Mouse (Mus musculus) ES-E14 (cell line): Measurements from ENCODE around the gene Ache. TPM values are rescaled to one million over a fixed set of nuclear protein-coding genes. Genes with fewer than 3 reads are reported as not detected.
A peak's percentile ranks its signal among the peaks of the same experiment; 100 is the strongest.

Source experiments
- DNase-seq: peaks from one replicate; pipeline ENCODE4 v3.0.0-alpha.2; 2013; ENCODE audit warnings: low read depth, low spot score
- H3K27ac ChIP-seq: 2 replicates; pipeline ENCODE4 v1.5.1; 2012; ENCODE audit warnings: low read depth, mild to moderate bottlenecking, low read length, moderate library complexity, mixed read lengths; ENCODE audit not compliant: poor library complexity, insufficient read depth, severe bottlenecking
- H3K36me3 ChIP-seq: 2 replicates; pipeline ENCODE4 v1.6.1; 2012; ENCODE audit warnings: mild to moderate bottlenecking, low read length, moderate library complexity, mixed read lengths; ENCODE audit not compliant: control insufficient read depth, poor library complexity, insufficient read depth, severe bottlenecking
- H3K4me1 ChIP-seq, 2 experiments: fragments of 150-350 bp in 1 of 2; sonication (generic) in 1 of 2; 2 replicates each; pipeline ENCODE4 v1.6.1; 2012; ENCODE audit warnings: low read length in 2 of 2, mild to moderate bottlenecking in 1 of 2, mixed read lengths in 1 of 2; ENCODE audit not compliant: control insufficient read depth in 2 of 2, insufficient read depth in 2 of 2, poor library complexity in 1 of 2
- H3K4me3 ChIP-seq, 2 experiments: fragments of 150-350 bp in 1 of 2; sonication (generic) in 1 of 2; 2 replicates each; pipeline ENCODE4 v1.5.1; 2012; ENCODE audit warnings: low read length in 2 of 2, low read depth in 1 of 2, mild to moderate bottlenecking in 1 of 2, mixed read lengths in 1 of 2; ENCODE audit not compliant: insufficient read depth in 1 of 2, poor library complexity in 1 of 2, severe bottlenecking in 1 of 2
- H3K9ac ChIP-seq: 2 replicates; pipeline ENCODE4 v1.6.1; 2012; ENCODE audit warnings: low read depth, mild to moderate bottlenecking, low read length, mixed read lengths; ENCODE audit not compliant: poor library complexity, insufficient read depth, severe bottlenecking
- H3K9me3 ChIP-seq: fragments of 150-350 bp; sonication (generic); 2 replicates; pipeline ENCODE4 v1.6.1; 2012; ENCODE audit warnings: low read depth, mild to moderate bottlenecking, low read length; ENCODE audit not compliant: control insufficient read depth, insufficient read depth
- CHD2 ChIP-seq: IDR thresholded peaks from 2 replicates; pipeline ENCODE4 v1.6.1; 2014; ENCODE audit warnings: mild to moderate bottlenecking, low read depth, low read length, inconsistent platforms
- HCFC1 ChIP-seq: IDR thresholded peaks from 2 replicates; pipeline ENCODE4 v1.6.1; 2012; ENCODE audit warnings: low read length, inconsistent platforms, borderline replicate concordance; ENCODE audit not compliant: insufficient read depth
- MAFK ChIP-seq: IDR thresholded peaks from 2 replicates; pipeline ENCODE4 v1.6.1; 2014; ENCODE audit warnings: mild to moderate bottlenecking, low read depth, low read length, inconsistent platforms; ENCODE audit not compliant: insufficient read depth
- ZC3H11A ChIP-seq: IDR thresholded peaks from 2 replicates; pipeline ENCODE4 v1.6.1; 2012; ENCODE audit warnings: low read depth, mild to moderate bottlenecking, inconsistent platforms, low read length, borderline replicate concordance
- ZNF384 ChIP-seq: IDR thresholded peaks from 2 replicates; pipeline ENCODE4 v1.6.1; 2012; ENCODE audit warnings: low read depth, low read length, inconsistent platforms
- in situ Hi-C, 2 experiments: fragments of 600-800 bp; cut with MboI; formaldehyde crosslinking; loops; one replicate each; pipeline ENCODE4 v1.15.1; 2025; ENCODE audit warnings: low sequenced_read_pairs in 2 of 2, inconsistent platforms in 1 of 2; ENCODE audit not compliant: unreplicated experiment in 2 of 2
- total RNA-seq: library from RNA; depleted of rRNA; stranded (reverse); fragments of 300-350 nt; gene quantifications from 2 replicates; pipeline ENCODE4 v1.2.3, GENCODE M21; 2012

The Ache gene
- total RNA-seq, 1 experiment, result 0.31 TPM

- H3K4me1 ChIP-seq, result peaks cover 13 to 28% of the 10 kb centered on the region in 2 experiments; a peak in 3 of 4 replicates
- no peaks in the 10 kb centered on the region for H3K36me3 ChIP-seq
- peak overlapping the region; percentile 53; the same call in 1 of the 2 replicates for H3K27ac ChIP-seq
- H3K9ac ChIP-seq, result peak overlapping the region; percentile 67; the same call in 1 of the 2 replicates
- in situ Hi-C loops, result no loop called here
- peak; percentile 91 for TF ChIP-seq ZNF384
- TF ChIP-seq MAFK, result no peak
- peak; percentile 89 for TF ChIP-seq HCFC1
- no peak for TF ChIP-seq CHD2
- DNase-seq, result peak; percentile 89
- H3K9me3 ChIP-seq, result no peaks in the 10 kb centered on the region
- H3K4me3 ChIP-seq, result peak overlapping the region; percentile 56 to 68
Measured at GRCm38 (mm10) chr5:137338256-137338655, 50.9 kb downstream of the Ache start.

GRCm38 (mm10) chr5:137338663-137339289, 51.5 kb downstream of the Ache start:
- Histone ChIP-seq H3K4me3 (peak overlapping the region; percentile 56 to 68), H3K9me3 (no peaks in the 10 kb centered on the region), H3K36me3 (no peaks in the 10 kb centered on the region), H3K27ac (peak overlapping the region; percentile 55), H3K4me1 (peaks cover 13 to 28% of the 10 kb centered on the region in 2 experiments; a peak in 3 of 4 replicates), H3K9ac (peak overlapping the region; percentile 67; the same call in 1 of the 2 replicates)
- TF ChIP-seq ZNF384 (peak; percentile 96), HCFC1 (no peak)
- no peak for DNase-seq
- in situ Hi-C loops, result no loop called here

- DNase-seq, result peak; percentile 51
- Histone ChIP-seq H3K9ac (peak overlapping the region; percentile 44; the same call in 1 of the 2 replicates), H3K9me3 (no peaks in the 10 kb centered on the region), H3K4me1 (peaks cover 12 to 28% of the 10 kb centered on the region in 2 experiments; a peak in 3 of 4 replicates), H3K4me3 (peak overlapping the region; percentile 31 to 68), H3K27ac (peak overlapping the region; percentile 55), H3K36me3 (no peaks in the 10 kb centered on the region)
- in situ Hi-C loops, result no loop called here
- no peak for TF ChIP-seq ZNF384
- TF ChIP-seq MAFK, result no peak
- TF ChIP-seq CHD2, result no peak
- no peak for TF ChIP-seq ZC3H11A
- TF ChIP-seq HCFC1, result no peak
Measured at GRCm38 (mm10) chr5:137339290-137339979, 52.1 kb downstream of the Ache start.

- Histone ChIP-seq H3K9ac (no peak overlapping the region), H3K4me3 (no peak overlapping the region), H3K27ac (no peak overlapping the region), H3K4me1 (peaks cover 5 to 23% of the 10 kb centered on the region in 2 experiments; a peak in 3 of 4 replicates), H3K9me3 (no peaks in the 10 kb centered on the region), H3K36me3 (no peaks in the 10 kb centered on the region)
- TF ChIP-seq HCFC1, result no peak
- DNase-seq, result no peak
- in situ Hi-C loops, result no loop called here
Measured at GRCm38 (mm10) chr5:137340222-137340621, 52.9 kb downstream of the Ache start.
